Mouse (Mus musculus): ENCODE results near the gene Klhl5. TPM values are rescaled to one million over a fixed set of nuclear protein-coding genes. Genes with fewer than 3 reads are reported as not detected.

The Klhl5 gene
- 5.8 TPM for total RNA-seq (2023)

DNA sequence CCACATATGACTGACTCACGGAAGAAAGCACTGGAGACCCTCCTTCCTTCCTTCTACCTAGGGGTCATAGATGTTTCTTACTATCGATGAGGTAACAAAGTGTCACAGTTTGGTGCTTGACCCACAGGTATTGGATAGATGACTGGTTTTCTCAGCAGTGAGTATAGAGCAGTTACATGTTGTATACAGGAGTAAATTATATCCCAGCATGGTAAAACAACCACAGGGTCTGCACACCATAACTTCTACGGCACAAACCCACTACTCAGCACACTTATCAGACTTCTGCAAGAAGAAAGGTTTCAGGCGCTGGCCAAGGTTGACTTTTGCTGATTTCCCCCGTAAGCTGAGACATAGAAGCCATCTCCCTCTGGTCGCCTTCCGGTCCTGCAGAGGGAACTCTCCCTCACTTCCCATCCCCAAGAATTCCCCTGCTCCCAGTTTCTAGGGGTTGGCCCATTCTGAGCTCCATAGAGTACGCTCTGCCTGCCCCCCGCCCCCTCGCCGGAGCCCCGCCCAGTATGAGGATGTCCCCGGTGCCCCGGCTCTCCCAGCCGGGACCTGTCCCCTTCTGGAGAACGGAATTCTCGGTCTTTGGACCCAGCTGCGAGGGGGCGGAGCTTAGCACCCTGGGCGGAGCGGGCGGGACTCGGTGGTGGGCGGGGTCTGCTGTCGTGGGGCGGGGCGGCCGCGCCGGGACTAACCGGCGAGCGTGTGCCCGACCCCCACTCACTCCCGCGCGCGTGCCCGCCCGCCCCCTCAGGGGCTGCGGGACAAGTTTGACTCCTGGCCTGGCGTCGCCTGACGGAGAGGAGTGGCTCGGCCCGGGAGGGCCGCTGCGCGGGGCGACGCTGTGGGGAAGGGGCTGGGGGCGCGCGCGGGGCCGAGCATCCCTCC lies at the start of gene Klhl5:
TSS of gene Klhl5 (plus strand) at position 664 of the 897 bp plus-strand sequence.

DNA sequence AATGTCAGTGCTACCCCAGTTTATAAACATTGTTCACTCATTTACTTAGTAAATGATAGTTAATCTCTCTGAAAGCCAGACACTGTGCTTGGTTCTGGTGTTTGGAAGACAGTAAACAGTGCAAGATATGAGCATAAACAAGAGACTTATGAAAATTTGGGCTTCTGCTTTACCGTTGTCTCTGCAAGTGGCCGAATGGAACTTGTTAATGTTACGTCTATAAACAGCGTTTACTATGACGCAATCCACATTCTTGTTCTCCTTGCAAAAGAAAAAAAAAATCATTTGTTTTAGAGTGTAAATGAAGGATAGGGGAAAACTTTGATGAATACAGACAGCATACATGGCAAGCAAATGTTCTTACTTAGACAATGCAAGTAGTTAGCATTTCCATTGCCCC lies 15.4 kb upstream of the Klhl5 start, which contains the start of gene Tmem156:
TSS of gene Tmem156 (minus strand) at position 212 of the 400 bp plus-strand sequence.

DNA sequence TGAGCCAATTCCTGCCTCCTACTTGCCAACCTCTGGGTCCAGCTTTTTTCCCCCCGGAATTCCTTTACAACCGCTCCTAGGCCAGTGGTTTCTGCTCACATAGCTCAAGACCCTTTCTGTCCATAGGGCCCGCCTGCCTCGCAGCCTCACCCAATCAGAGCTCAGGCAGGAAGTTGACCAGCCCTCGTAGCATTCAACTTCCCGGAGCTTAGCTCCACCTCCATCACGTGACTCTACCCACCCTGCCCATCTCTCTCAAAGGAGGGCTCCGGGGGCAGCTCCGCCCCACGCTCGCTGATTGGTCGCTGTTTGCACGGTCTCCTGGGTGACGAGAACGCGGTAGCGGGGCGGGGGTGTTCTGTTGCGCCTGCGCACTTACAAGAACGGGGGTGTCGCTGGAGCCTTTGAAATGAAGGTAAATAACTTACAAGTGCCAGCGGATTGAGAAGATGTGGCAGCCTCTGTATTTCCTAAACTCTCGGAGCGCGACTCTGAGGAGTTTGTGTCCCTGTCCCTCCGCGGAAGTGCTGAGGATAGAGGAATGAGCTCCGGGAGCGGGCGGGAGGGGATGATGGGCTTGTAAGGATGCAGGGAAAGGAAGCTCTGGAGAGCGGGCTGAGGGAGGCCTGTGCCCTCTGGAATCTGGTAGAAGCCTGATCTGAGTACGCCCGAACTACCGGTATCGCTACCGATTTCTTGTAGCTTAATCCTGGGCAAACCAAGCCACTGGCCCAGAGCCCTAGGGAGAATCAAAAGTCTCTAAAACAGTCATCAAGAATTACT lies 92.2 kb downstream of the Klhl5 start, which contains the start of gene Wdr19:
TSS of gene Wdr19 (plus strand) at position 351 of the 783 bp plus-strand sequence.

Other genes starting within 250 kb of the Klhl5 start
- 47.3 TPM for gene Tlr1, start 174.0 kb upstream of the Klhl5 start, total RNA-seq (2023)
- gene Tlr6, start 147.4 kb upstream of the Klhl5 start, total RNA-seq (2023) = 7.2 TPM
- gene Fam114a1, start 137.5 kb upstream of the Klhl5 start, total RNA-seq (2023) = 0.52 TPM
- gene Tmem156, start 15.4 kb upstream of the Klhl5 start, total RNA-seq (2023) = 24.0 TPM
- 5.1 TPM for gene Wdr19, start 92.2 kb downstream of the Klhl5 start, total RNA-seq (2023)
- gene Rfc1, start 228.1 kb downstream of the Klhl5 start, total RNA-seq (2023) = 50.0 TPM
- not detected for gene Klb, start 240.8 kb downstream of the Klhl5 start, total RNA-seq (2023)